Mouse (Mus musculus) heart, postnatal 36 days (tissue): ENCODE measurements around the gene Rab4b. TPM values are rescaled to one million over a fixed set of nuclear protein-coding genes. Genes with fewer than 3 reads are reported as not detected.

Experiments
- DNase-seq, 2 experiments: peaks; one replicate each; pipeline ENCODE4 v3.0.0; 2021 to 2022
- intact Hi-C: fragments of 180-260 bp; cut with DNase I; formaldehyde crosslinking; loops from one replicate; pipeline ENCODE4 v1.15.1; 2025
- total RNA-seq, 2 experiments: library from RNA; stranded (reverse); gene quantifications; 2 replicates each; pipeline ENCODE4 v1.2.3; 2021

Gene Rab4b
- total RNA-seq, 2 experiments from 2014 or later: 14.5 to 15.7 TPM

DNA sequence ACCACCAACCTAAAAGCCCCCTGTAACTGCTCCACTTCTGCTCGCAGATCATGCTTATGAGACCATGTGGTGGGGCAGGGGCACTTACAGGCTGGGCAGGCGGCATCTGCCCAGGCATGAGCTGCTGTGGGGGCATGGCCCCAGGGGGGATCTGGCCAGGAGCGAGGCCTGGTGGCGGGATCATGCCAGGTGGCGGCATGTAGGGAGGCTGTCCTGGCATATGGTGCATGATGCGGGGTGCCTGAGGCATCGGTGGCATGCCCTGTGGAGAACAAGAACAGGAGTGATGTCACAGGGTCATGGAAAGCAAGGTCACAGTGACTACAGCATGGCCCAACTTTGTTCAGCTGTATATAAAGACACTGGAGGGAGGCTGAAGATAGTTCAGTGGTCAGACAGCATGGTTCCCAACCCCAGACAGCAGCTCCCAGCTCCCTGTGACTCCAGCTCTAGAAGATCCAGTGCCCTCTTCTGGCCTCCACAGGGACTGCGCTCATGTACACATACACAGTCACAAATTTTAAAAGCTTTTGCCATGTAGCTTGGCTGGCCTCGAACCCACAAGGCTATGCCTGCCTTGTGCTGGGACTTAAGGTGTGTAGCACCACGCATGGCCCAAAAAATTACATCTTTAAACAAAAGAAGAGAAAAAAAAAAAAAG lies 10.7 kb upstream of the Rab4b start:
- intact Hi-C loops: no loop called here
- DNase-seq: no peak

DNA sequence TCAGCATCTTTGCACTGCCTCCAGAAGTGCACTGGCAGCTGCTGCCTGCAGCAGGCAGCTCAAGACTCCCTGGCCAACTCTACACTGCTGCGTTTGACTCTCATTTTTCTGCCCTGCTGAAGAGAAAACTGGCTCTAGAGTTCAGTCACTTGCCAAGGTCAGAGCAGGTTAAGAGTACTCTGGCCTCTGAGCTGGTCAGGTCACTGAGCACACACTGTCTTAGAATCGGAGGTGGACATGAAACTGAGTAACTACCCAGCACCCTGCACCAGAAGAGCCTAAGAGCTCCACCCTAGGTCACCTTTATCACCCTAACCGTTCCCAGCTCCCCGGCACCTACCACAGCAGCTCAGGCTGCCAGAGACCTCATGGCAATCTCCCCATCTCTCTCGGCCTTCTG lies 7.3 kb upstream of the Rab4b start:
- intact Hi-C loops: no loop called here
- no peak for DNase-seq

DNA sequence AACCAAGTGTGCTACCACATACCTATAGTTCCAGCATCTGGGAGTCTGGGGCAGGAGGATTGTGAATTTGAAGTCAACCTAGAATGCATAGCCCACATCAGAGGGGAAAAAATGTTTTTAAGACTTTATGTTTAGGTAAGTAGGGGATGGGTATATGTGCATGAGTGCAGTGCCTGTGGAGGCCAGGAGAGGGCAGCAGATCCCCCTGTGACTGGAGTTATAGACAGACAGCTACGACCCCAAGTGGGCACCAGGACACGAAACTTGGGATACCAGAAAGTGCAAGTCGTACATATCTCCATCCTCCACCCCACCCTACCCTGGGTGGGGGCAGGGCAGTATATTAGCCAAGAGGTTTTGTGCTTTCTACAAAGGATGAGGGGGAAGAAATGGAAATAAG lies 6.3 kb upstream of the Rab4b start:
- peak in 1 of 2 experiments; percentile 41 for DNase-seq
- intact Hi-C loops: no loop called here

DNA sequence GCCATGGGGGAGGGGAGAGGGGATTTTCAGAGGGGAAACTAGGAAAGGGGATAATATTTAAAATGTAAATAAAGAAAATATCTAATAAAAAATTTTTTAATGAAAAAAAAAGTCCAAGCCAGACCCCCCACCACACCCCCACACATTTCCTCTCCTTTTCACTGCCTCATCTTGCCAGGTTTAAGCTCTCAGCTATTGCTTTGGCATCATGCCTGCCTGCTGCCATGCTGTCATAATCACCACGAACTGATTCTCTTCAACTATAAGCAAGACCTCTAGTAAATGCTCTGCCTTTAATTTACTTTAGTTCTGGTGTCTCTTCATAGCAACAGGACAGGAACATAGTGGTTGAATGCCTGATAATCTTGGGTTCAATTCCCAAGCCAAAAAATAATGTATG lies 3.8 kb upstream of the Rab4b start:
- DNase-seq: no peak
- intact Hi-C loops: no loop called here

DNA sequence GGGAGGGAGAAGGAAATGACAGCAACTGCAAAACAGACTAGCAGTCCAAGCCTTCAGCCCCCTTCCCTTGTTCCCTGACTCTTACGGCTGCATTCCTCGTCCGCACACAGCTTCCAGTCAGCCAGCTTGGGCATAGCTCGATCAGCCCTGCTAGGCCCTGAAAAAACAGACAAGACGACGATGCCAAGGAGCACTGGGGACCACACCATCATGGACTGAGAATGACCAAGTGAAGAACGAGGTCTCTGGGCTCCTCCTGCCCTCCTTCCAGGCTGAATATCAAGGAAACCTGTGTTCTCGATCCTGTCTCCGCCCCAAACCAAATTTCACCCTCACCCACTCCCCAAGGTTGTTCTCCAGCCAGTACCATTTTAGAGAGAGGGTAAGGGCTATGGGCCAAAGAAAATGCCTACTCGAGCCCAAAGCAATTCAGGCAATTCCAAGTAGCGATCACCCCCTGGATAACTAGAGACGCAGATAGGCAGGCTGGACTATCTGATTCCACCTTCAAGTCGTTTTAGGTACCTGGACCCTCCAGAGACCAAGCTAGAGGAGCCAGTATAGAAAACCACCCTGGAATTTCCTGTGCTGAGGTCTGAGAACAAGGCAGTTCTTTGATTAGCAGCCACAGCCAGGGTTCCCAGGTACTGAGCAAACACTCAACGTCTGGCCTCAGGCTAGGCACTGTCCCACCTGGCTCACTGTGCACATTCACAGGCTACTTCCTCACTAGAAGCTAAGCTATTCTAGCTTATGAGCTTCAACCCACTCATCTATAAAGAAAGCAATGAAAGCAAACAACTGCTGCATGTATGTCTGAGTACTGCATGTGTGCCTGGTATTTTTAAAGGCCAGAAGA lies 2.4 kb upstream of the Rab4b start, which contains the start of the genes Gm21983 and Mia:
Gene Gm21983, minus strand, starts transcription at position 250 of the 859 bp plus-strand sequence.
Gene Mia, minus strand, starts transcription at position 321 of the 859 bp plus-strand sequence.
- intact Hi-C loops: loop anchor here (1.0 kb wide), 1 partner anchor 11 kb away; no protein-coding TSS in a partner anchor
- DNase-seq: no peak

DNA sequence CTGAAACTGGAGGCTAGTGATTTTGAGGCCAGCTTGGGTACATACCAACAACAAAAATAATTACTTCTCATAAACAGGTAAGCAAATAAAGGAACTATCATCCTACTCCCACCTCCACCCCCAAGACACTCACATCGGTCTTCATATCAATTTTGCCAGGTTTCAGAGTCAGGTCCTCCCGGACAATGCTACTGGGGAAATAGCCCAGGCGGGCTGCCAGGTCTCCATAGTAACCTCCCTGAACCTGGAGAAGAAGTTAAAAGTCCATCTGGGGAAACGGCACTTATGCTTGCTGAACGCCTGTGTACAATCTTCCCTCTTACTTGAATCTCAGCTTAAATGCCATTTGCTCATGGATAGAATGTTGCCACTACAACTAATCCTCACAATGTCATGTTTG lies 1.3 kb upstream of the Rab4b start:
- intact Hi-C loops: loop anchor here (1.0 kb wide), 1 partner anchor 12 kb away; no protein-coding TSS in a partner anchor

DNA sequence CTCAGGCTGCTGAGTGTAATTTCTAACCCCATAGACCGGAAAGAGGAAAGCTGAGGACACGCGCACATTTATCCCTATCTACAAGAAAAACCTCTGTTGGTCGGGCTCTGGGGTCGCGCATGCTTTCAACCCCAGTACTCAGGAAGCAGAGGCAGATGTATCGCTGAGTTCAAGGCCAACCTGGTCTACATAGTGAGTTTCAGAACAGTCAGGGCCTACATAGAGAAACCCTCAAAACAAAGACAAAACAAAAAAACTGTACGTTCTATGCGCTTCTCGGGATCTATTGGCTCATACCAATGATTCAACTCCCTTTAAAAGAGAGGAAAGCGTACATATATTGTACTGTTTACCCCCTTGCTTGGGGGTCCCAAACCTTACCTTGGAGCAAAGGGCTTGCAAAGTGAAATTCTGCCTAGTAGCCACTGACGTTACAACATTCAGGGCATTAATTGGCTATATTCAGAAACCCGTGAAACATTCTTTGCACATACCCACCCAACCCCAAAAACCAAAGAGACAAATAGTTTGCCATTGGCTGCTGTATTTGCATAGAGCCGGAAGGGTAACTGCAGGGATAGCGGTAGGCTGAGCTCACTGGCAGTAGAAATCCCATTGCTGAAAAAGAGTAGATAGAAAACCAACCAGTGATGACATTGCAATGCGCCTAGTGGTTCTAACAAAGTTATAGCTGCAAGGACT lies 672 bp upstream of the Rab4b start:
- DNase-seq: no peak
- intact Hi-C loops: loop anchor here (1.0 to 2.0 kb wide), 2 partner anchors 16 to 17 kb away; partner anchors contain the start of gene BC024978

More for the DNA sequence above, 1.3 kb upstream of the Rab4b start:
- DNase-seq: peak in 1 of 2 experiments; percentile 69

DNA sequence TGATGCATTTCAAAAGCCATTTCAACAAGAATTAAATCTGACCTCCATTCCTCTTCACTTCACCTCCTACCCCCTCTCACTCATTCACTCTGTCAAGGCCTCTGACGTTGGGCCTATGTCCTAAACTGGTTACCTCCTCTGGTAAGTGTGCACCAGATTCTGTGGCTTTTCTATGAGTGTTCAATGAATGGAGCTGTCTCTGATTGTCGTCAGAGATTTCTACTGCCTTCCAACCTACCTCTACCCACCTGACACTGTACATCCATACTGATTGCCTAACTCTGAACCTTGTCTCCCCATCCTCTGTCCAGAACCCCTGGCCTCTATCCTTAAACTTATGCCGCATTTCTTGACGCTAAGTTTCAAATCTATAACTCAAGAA lies 763 bp downstream of the Rab4b start:
- no peak for DNase-seq
- intact Hi-C loops: loop anchor here (2.0 kb wide), 1 partner anchor 15 kb away; no protein-coding TSS in a partner anchor

DNA sequence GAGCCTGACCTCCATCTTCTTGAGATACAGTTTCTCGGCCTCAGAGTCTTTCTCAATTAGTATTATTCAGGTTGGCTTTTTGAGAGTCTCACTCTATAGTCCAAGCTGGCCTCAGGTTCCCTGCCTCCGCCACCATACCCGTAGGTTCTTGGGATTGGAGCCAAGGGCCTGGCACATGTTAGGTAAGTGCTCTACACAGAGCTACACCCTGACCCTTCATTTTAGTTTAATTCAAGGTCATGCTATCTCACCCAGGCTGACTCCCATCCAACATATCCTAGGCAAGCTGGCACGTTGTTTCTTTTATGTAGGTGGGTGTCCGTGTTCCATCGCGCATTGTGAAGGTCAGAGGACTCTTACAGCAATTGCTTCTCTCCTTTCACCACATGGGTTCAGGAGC lies 3.8 kb downstream of the Rab4b start:
- intact Hi-C loops: no loop called here
- DNase-seq: no peak

DNA sequence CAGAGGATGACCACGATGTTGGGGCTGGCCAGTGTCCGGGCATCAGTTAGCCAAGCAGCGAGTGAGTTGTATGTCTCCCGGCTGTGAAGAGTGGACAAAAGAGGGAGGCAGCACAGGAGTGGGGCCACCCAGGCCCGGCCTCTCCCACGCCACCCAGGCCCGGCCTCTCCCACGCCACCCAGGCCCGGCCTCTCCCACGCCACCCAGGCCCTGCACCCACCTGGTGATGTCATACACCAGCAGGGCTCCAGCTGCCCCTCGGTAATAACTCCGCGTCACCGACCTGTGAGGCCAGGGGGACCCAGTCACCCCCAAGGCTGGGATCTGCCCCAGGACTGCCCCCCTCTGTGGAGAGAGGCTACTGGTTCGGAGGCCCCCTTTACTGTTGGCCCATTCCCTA lies 4.2 kb downstream of the Rab4b start:
- intact Hi-C loops: no loop called here

DNA sequence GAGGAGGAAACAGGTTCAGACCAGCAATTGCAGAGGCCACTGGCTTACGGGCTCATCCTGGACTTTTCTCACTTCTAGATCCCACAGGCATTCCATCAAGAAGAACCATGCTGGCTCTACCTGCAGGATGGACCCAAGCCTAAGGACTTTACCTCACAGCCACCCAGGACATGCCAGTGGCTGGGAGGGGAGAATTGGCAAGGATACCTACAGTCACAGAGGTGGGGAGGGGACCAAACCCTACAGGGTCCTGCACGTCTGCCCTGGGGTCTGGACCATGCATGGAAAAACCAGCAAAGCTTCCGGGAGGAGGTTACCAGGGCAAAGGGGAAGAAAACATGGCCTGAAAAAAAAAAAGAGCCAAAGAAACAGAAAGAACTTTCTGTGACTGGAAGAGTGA lies 7.7 kb downstream of the Rab4b start:
- no peak for DNase-seq
- intact Hi-C loops: no loop called here

More for the DNA sequence above, 4.2 kb downstream of the Rab4b start:
- no peak for DNase-seq

DNA sequence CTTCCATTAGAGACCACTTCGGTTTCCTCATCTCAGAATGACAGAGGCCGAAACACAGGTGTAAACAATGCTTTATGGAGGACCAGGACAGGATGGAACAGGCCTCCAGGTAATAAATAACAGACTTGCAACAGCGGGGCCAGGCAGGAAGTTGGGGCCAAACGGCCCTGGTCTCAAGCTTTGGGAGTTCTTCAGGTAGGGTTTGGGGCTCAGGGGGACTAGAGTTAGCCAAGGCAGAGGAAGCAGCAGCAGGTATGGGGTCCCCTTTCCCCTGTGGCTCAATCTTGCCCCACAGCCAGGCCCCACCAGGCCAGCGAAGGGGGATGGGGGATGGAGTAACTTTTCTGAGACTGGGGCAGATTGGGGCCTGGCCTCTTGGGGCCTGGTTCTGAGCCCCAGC lies 10.3 kb downstream of the Rab4b start:
- DNase-seq: no peak
- intact Hi-C loops: loop anchor here (10.0 kb wide), 1 partner anchor 316 kb away; the partner anchor contains the start of gene Sertad1

DNA sequence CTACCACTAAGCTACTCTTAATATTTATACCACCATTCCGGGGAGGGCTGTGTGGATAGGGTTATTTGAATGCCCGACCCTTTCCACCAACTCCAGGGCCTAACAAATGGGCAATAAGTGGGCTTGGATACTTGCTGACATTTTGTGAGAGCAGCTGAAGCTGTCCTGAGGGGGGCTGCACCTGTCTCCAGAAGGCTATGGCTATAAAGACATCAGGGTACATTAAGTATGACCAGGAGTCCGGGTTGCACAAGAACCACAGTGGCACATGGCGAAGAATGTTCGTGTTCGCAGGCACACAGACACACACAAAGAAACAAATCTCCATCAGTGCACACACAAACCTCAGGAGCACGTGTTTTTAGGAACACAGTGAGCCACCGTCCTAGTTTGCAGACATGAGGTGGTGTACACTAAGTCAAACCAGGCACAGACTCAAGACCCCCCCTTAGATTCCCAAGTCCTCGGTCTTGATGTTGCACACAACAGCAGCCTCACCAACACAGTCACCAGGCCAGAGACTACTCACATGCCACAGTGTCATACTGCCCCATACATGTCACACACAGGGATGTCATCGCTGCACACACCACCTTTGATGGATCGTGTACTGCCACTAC lies 11.1 kb downstream of the Rab4b start:
- intact Hi-C loops: loop anchor here (2.0 to 10.0 kb wide), 2 partner anchors 27 to 317 kb away; partner anchors contain the start of genes BC024978 and Sertad1
- no peak for DNase-seq

DNA sequence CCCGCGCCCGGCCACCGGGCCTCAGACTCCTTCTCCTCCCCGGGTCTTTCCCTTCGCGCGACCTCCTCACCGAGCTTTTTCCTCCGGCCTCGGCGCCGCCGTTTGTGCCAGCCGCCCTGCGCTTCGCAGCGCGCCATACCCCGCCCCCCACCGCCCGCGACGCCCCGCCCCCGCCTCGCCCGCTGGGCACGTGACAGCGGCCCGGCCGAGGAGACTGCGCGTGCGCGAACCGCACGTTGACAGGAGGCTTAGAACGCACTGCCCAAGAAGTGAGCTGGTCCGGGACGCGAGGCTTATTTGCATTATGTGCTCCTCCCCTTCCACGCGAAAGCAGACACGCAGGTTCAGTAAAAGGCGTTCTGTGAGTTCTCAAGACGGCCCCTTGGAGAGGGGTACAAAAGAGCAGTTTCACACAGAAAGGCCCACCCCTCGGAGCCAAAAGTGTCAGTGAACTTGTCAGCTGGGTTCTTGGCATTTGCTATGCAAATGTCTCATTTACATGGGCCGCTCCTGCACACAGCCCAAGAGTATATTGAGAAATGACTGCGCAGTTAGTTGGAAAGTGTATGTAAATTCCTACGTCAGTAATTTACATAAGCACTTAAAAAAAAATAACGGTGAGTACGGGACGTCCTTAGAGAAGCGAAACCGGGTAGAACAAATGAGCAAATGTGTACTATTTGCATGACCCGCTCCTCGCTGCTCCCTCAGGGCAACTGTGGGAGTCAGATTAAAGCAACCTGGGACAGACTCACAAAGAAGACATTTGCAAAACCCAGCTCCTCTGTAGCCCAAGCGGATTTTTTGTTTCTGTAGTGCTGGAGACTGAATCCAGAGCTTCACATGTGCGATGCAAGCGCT lies 11.9 kb downstream of the Rab4b start, which contains the start of gene Egln2:
Gene Egln2, minus strand, starts transcription at position 189 of the 861 bp plus-strand sequence.
- intact Hi-C loops: loop anchor here (2.0 to 10.0 kb wide), 2 partner anchors 28 to 318 kb away; partner anchors contain the start of genes BC024978 and Sertad1
- peak; percentile 95 to 97 for DNase-seq

DNA sequence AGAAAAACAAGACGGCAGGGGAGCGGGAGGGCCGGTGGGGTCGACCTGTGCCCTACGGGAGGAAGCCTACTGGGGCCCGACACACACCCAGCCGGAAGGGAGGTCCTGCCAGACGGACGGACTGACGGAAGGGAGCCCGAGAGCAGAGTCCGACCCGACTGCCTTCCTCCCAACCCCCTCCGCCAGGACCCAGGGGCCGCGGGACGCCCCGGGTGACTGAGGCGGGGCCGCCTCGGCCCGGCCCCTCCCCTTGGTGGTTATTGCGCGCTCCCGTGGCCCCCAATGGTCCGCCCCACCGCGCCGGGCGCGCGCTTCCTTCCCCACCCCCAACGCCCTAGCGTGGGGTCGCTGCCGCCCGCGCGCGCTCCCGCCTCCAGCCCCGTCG lies 12.5 kb downstream of the Rab4b start:
- DNase-seq: peak; percentile 87 to 93
- intact Hi-C loops: loop anchor here (2.0 to 10.0 kb wide), 2 partner anchors 29 to 319 kb away; partner anchors contain the start of genes BC024978 and Sertad1

DNA sequence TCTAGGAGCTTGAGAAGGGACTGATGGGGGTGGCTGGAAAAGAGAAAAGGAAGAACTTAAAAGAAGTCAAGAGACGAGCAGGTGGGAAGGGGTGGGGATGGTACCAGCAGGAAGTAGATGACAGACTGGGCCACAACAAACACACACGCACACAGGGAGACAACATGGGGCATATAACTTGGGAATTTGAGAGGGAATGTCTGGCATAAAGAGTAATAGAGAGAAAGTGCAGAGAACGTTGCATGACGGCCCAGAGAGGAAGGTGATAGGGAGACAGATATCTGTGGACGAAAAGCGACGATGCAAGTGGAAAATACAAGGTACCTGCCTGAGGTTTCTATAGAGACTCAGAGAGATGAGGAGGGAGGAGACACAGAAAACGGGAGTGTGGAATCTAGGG lies 13.0 kb downstream of the Rab4b start:
- intact Hi-C loops: loop anchor here (2.0 to 10.0 kb wide), 2 partner anchors 29 to 319 kb away; partner anchors contain the start of genes BC024978 and Sertad1
- no peak for DNase-seq

DNA sequence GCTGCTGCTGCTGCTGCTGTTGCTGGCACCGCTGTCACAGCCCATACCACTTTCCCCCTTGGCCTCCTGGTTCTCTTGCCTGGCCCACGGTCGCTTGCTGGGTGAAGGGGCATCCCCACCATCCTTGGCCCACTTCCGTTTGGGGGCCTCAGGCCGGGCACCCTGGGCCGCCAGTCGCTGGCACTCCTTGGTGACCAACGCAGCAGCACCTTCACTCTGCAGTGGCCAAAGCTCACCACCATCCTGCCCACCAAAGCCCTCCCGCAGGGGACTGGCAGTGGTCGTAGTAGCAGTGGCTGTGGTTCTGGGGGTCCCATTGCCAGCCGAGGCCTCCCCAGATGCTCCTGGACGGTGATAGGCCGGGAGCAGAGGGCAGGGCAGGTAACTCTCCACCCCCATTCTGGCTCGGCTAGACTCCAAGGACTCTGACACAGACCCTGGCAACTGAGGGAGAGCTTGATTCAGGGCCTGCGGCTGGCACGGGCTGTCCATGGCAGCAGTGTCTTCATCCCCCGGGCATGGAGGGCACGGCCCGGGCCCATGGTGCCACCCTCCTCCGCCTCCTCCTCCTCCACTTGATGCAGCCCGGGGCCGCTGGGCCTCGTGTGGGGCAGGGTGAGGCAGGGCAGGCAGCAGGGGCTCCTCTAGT lies 13.6 kb downstream of the Rab4b start:
- intact Hi-C loops: loop anchor here (10.0 kb wide), 1 partner anchor 320 kb away; the partner anchor contains the start of gene Sertad1
- DNase-seq: no peak
